Mouse (Mus musculus) erythroblast, embryonic 14.5 days (primary cell): ENCODE measurements around the gene Fars2.

Source experiments
- GATA1 ChIP-seq: IDR thresholded peaks from 2 replicates; pipeline ENCODE4 v1.6.1; 2012; ENCODE audit warnings: low read length, inconsistent platforms, mixed read lengths
- TAL1 ChIP-seq: IDR thresholded peaks from 3 replicates; pipeline ENCODE4 v1.6.1; 2012; ENCODE audit warnings: low read length, inconsistent platforms, mixed read lengths

DNA sequence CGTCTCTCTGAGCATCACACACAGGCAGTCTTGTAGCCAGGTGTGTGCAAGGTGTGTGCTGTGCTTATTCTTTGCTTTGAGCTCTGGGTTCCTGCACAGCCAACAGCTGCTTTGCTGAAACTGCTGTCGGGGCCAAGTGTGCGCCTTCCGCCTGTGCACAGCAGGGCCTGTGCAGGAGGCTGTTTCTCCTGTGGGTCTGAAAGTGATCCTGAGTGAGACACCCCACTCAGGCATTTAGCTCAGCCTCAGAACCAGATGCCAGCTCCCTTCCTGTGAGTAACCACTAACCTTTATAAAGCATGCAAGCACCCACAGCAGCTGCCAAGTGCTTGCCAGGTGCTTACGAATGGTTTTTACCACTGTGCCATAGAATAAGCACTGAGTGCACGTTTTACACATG, 249.1 kb downstream of the Fars2 start:
- TF ChIP-seq GATA1 (no peak), TAL1 (no peak)
